Mouse (Mus musculus): ENCODE data around the gene Mxi1.

GRCm38 (mm10) chr19:53267305-53267704 lies 43.0 kb upstream of the Mxi1 start:
- TF ChIP-seq FOSL1 (IDR thresholded peaks at IDR 0.05; ENCODE audit: insufficient read depth, low read length, poor library complexity, severe bottlenecking) (no peak), CTCF (IDR thresholded peaks at IDR 0.05; ENCODE audit: control insufficient read depth, insufficient read depth, insufficient read length) (no peak)
